Mouse (Mus musculus) liver, embryonic 14.5 days (tissue): ENCODE results near the gene Hectd1.

Experiments used
- CTCF ChIP-seq: IDR thresholded peaks from 2 replicates; pipeline ENCODE4 v1.5.1; 2016; ENCODE audit warnings: antibody characterized with exemption, low read depth, control low read depth
- EP300 ChIP-seq: IDR thresholded peaks from 2 replicates; pipeline ENCODE4 v1.6.1; 2016; ENCODE audit warnings: antibody characterized with exemption, low read depth

DNA sequence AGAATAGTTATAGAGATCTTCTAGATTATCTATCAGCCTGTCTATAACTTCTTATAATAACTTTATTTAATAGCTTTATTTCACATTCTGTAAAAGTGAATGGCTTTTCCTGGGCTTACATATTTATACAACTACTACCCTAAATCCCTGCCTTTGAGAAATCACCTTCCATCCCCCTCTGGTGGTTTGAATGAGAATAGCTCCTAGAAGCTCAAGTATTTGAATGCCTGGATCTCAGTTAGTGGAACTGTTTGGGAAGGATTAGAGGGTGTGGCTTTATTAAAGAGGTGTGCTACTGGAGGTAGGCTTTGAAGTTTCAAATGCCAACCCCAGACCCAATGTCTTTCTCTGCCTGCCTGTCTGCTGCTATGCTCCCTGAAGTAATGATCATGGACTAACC, 127.6 kb downstream of the Hectd1 start:
- TF ChIP-seq CTCF, result peak; percentile 30; the same call in 1 of the 2 replicates
- TF ChIP-seq EP300, result no peak
